Mouse (Mus musculus) heart, embryonic 14.5 days (tissue): ENCODE results near the gene Kcnab1. TPM values are rescaled to one million over a fixed set of nuclear protein-coding genes. Genes with fewer than 3 reads are reported as not detected.

Source experiments
- ATAC-seq: fragments of 200-750 bp; cut with Nextera tagmentation; 2 replicates; pipeline ENCODE4 v1.8.0; 2017; ENCODE audit warnings: low read depth, moderate TSS enrichment; ENCODE audit not compliant: insufficient number of reproducible peaks, insufficient read depth, low FRiP score
- H3K27ac ChIP-seq, 2 experiments: fragments of 200-500 bp in 1 of 2; fragments of 300-500 bp in 1 of 2; sonication (generic) in 1 of 2; replicated peaks in 1 of 2; 2 replicates each; pipeline ENCODE4 v1.5.1; 2012 to 2014; ENCODE audit warnings: low read depth in 2 of 2, low read length in 2 of 2, control low read depth in 1 of 2, mild to moderate bottlenecking in 1 of 2, mixed read lengths in 1 of 2; ENCODE audit not compliant: control insufficient read depth in 1 of 2, insufficient read depth in 1 of 2
- H3K27me3 ChIP-seq: fragments of 300-500 bp; sonication (generic); 2 replicates; pipeline ENCODE4 v1.6.1; 2014; ENCODE audit warnings: mild to moderate bottlenecking, low read length, control low read depth; ENCODE audit not compliant: control insufficient read depth, insufficient read depth
- H3K36me3 ChIP-seq: fragments of 300-500 bp; sonication (generic); 2 replicates; pipeline ENCODE4 v1.6.1; 2014; ENCODE audit warnings: mild to moderate bottlenecking, control low read depth, low read length, mixed read lengths; ENCODE audit not compliant: control insufficient read depth, insufficient read depth
- H3K4me1 ChIP-seq, 2 experiments: fragments of 200-500 bp in 1 of 2; fragments of 300-500 bp in 1 of 2; sonication (generic) in 1 of 2; 2 replicates each; pipeline ENCODE4 v1.6.1; 2012 to 2014; ENCODE audit warnings: low read length in 2 of 2, control low read depth in 1 of 2, mixed read lengths in 1 of 2; ENCODE audit not compliant: control insufficient read depth in 2 of 2, insufficient read depth in 2 of 2
- H3K4me2 ChIP-seq: fragments of 300-500 bp; sonication (generic); 2 replicates; pipeline ENCODE4 v1.6.1; 2014; ENCODE audit warnings: mild to moderate bottlenecking, low read length
- H3K4me3 ChIP-seq, 2 experiments: fragments of 200-500 bp in 1 of 2; fragments of 300-500 bp in 1 of 2; sonication (generic) in 1 of 2; 2 replicates each; pipeline ENCODE4 v1.5.1; 2012 to 2014; ENCODE audit warnings: low read length in 2 of 2, mild to moderate bottlenecking in 2 of 2, control low read depth in 1 of 2, low read depth in 1 of 2, moderate library complexity in 1 of 2; ENCODE audit not compliant: control insufficient read depth in 1 of 2, insufficient read depth in 1 of 2
- H3K9ac ChIP-seq: fragments of 300-500 bp; sonication (generic); 2 replicates; pipeline ENCODE4 v1.6.1; 2014; ENCODE audit warnings: mild to moderate bottlenecking, low read length
- H3K9me3 ChIP-seq: fragments of 300-500 bp; sonication (generic); 2 replicates; pipeline ENCODE4 v1.6.1; 2016; ENCODE audit warnings: low read length, control low read depth; ENCODE audit not compliant: control insufficient read depth
- WGBS: fragments of 180-500 bp; shearing (Covaris S2); extraction: QIAGEN DNeasy Blood & Tissue Kit; methylation state at CpG from one replicate; pipeline ENCODE4 v1.1.7; 2014; 5-methylcytosine and 5-hydroxymethylcytosine counted together
- polyA plus RNA-seq: library from polyadenylated mRNA; unstranded; fragments of >200 nt; fragmentation: Nextera tagmentation; extraction: Ambion mirVana; gene quantifications from 2 replicates; pipeline ENCODE4 v1.2.1, GENCODE M21; 2014

The Kcnab1 gene
- polyA plus RNA-seq, 1 experiment from 2014 or later, result 2.8 TPM

DNA sequence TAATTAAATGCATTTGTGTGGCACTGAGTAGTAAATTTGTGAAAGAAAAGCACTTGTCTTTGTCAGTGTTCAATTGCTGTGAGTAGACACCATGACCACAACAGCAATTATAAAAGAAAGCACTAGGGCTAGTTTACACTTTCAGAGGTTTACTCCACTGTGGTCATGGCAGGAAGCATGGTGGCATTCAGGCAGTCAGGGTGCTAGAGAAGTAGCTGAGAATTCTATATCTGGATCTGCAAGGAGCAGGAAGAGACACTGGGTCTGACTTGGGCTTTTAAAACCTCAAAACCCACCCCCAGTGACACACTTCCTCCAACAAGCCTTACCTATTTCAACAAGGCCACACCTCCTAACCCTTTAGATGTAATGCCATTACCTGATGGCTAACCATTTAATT is 307.4 kb downstream of the Kcnab1 start:
- Histone ChIP-seq H3K4me1 (no peaks in the 10 kb centered on the region), H3K27ac (no peak overlapping the region), H3K4me3 (no peak overlapping the region), H3K27me3 (no peaks in the 10 kb centered on the region), H3K9me3 (no peaks in the 10 kb centered on the region), H3K36me3 (no peaks in the 10 kb centered on the region), H3K4me2 (no peak overlapping the region), H3K9ac (no peak overlapping the region)
- ATAC-seq, result no peak

DNA sequence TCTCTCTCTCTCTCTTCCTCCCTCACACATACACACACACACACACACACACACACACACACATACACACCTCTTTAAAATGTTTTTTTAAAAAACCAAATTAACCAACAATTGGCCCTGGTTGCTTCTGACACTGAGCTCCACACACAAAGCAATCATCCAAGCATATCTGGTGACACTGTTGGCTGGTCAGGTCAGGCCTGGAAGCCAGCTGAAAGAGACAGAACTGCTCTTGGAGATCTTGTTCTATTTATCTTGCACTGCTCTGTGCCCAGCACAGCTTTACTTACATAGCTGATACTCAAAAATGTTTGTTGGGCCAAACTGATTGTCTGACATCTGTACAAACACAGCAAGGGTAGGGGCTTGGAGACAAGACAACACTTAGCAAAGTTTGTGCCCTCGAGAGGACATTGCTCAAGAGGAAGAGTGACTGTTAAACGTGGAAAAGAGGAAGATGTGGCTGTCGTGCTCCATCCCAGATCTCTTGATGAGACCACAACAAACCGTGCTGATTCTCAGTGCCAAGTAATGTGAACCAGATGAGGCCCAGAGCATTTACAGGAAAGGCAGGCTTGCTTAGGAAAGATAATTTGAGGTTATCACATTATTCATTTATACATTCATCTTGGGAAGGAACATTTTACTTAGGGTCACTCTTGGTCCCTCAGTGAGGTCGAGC is 308.9 kb downstream of the Kcnab1 start:
- Histone ChIP-seq H3K27me3 (no peaks in the 10 kb centered on the region), H3K9ac (no peak overlapping the region), H3K4me3 (no peak overlapping the region), H3K27ac (no peak overlapping the region), H3K9me3 (no peaks in the 10 kb centered on the region), H3K4me2 (no peak overlapping the region), H3K36me3 (no peaks in the 10 kb centered on the region), H3K4me1 (no peaks in the 10 kb centered on the region)
- no peak for ATAC-seq
- 56% methylated on average over 5 of the region's 5 CpGs for WGBS

DNA sequence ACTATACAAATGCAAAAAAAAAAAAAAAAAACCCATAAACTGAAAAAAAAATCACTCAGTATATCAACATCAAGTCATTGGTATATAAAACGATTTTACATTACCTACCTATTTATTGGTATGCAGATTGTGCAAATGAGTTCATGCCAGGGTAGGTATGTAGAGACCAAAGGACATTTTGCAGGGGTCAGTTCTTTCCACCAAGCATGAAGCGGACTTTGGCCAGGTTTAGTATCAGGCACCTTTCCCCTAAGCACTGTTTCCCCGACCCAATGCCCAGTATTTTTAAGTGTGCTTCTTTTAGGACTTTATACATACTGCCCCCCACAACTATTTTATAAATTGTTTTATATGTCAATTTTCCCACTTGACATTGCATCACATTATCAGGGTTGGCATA is 310.5 kb downstream of the Kcnab1 start:
- WGBS, result 78% methylated on average over 3 of the region's 3 CpGs
- Histone ChIP-seq H3K4me3 (no peak overlapping the region), H3K27me3 (no peaks in the 10 kb centered on the region), H3K9ac (no peak overlapping the region), H3K36me3 (no peaks in the 10 kb centered on the region), H3K27ac (no peak overlapping the region), H3K4me1 (no peaks in the 10 kb centered on the region), H3K9me3 (no peaks in the 10 kb centered on the region), H3K4me2 (no peak overlapping the region)
- no peak for ATAC-seq
